Mouse (Mus musculus): ENCODE results near the gene Dusp1.

The Dusp1 gene

DNA sequence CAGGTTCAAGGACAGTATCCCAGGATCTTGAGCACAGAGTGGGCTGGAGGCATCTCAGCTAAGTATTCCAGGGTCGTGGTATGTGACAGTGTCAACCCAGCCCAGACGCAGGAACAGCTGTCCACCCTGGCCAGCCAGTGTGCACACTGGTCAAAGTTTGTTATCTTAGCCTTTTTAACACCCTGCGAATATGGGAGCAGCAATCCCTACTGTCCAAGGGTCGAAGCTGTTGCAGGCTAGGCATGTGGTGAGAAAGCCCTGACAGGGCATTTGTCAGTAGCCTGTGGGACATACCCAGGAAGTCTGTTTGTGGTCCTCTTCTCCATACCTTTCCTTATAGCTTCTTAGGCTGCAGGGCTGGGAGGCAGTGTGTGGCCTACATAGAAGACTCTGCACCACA lies 22.1 kb upstream of the Dusp1 start:
- DNase-seq (ENCODE audit: low read depth): no peak

DNA sequence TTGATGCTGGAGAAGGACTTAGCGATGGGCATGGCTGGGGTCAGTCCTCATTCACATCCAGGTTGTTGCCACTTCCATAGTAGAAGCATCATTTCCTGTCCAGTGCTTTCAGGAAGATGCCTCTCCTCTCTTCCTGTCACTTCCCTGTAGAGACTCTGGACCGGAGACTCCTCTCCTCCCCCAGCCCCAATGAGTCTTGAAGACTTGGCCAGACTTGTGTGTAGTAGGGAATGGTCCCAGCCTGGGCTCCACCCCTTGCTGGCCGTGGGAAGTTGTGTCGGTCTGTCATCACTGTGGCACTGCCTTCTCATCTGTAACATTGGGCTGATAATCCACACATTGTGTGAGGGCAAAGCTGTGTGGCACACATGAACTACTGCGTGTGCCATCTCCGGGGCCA lies 21.7 kb upstream of the Dusp1 start:
- DNase-seq (ENCODE audit: low read depth): no peak

DNA sequence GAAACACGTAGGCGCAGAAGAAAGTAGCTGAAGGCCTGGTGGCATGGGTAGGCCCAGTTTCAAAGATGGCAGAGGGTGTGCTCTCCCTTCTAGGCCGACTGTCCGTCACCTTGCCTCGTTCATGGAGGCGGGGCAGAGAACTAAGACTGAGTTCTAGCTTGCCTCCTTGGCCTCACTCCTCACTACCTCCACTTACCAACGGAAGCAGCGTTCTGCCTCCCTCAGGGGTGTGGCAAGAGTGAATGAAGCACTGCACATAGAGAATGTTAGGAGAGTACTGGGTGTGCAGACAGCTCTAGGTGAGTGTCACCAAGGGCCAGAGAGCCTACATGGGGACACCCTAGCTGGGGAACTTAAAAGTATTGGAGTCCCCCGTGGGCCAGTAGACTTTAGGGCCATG lies 21.1 kb upstream of the Dusp1 start:
- no peak for DNase-seq (ENCODE audit: low read depth)

DNA sequence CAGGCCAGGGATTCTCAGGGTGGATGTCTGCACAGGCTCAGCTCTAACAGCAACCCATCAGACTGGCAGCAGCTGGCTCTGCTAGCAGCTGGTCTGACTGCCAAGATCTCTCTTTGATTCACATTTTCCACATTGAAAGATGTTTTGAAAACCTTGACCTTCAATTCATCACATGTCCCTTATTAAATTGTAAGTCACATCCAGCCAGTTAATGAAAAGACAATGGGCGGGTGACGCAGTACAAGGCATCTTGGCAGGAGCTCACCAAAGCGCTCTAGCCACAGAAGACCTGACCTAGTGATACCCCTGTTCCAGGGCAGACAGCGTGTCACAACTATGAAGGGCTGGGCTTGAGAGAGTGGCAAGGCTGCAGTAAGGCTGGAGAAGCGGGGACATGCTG lies 20.4 kb upstream of the Dusp1 start:
- DNase-seq (ENCODE audit: low read depth): no peak

DNA sequence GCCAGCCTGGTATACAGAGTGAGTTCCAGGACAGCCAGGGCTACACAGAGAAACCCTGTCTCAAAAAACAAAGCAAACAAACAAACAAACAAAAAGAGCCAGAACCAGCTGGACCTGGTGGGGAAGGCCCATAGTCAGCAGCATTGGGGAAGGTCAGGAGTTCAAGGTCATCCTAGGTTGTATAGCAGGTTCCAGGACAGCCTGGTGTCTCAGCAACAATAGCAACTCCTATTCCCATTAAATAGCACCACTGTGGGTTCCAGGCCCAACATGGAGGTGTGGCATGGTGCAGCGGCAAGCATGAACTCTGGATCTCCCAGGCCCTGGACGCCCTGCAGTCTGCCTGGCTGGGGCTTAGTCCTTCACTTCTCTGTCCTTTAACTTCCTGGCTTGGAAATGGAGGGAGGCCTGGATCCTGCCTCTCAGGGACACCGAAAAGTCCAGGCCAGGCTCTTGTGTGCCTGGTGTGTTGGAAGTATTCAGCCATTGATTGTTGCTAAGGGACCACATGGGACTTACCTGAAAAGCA lies 19.0 kb upstream of the Dusp1 start:
- no peak for DNase-seq (ENCODE audit: low read depth)

DNA sequence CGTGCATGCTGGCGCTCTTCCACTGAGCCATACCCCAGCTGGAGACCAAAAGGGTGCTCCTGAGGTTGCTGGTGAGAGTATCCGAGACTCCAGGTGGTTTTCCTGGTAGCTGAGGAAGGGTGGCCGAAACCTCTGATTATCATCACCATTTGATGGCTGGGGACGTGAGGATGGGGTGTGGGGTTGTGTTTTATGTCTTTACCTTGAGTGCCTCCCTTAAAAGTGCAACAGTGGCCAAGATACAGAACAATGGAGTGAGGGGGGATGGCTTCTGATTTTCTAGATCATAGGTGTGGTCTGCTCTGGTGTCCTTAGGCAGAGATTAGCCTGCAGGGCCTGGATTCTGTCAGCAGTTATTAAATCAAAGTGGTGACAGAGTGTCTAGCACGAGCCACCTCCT lies 17.5 kb upstream of the Dusp1 start:
- no peak for DNase-seq (ENCODE audit: low read depth)

DNA sequence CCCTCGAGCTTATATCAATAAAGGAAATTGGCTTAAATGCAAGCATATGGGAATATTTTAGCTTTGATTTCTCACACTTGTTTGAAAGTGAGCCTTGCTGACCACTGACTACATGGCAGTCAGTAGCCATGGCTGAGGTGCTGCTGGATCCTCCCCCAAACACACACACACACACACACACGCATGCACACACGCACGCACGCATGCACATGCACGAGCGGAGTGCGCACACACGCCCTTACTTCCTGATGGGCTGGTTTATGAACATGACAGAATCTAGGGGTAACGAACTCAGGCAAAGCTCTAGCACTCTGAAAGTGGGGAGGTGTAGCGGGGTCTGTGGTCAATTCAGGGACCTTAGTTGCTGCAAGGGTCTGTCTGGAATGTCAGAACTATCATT lies 16.8 kb upstream of the Dusp1 start:
- no peak for DNase-seq (ENCODE audit: low read depth)

DNA sequence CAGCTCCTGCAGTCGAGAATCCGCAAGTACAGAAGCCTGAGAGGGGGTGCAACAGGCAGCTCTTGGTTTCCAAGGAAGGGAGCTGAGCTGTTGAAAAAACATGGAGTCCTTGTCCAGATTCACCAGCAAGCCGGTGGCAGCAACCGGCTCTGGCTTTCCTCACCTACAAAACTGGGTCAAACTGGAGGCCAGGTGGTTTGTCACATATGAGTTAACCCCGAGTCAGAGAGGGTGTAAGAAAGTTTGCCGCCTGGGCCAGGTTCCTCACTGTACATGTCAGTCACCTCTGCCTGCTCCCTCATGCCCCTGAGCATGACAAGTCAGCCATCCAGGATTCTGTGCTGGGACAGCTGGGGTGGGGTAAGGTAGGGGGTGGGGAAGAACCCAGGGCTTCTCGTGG lies 16.2 kb upstream of the Dusp1 start:
- no peak for DNase-seq (ENCODE audit: low read depth)

DNA sequence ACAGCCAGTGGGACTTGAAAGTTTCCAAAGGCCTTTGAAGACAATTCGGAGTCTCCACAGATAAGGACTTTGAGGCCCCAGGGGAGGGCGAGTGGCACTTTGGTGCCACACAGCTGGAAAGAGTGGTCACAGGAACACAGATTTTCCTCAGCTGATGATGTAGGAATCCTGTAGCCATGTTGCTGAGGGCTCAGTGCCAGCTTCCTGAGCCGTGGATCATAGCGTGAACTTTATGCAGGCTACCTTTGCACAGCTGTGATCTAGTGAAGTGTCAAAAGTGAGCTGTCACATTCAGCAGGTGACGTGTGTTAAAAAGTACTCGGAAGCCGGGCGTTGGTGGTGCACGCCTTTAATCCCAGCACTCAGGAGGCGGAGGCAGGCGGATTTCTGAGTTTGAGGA lies 15.4 kb upstream of the Dusp1 start:
- no peak for DNase-seq (ENCODE audit: low read depth)

DNA sequence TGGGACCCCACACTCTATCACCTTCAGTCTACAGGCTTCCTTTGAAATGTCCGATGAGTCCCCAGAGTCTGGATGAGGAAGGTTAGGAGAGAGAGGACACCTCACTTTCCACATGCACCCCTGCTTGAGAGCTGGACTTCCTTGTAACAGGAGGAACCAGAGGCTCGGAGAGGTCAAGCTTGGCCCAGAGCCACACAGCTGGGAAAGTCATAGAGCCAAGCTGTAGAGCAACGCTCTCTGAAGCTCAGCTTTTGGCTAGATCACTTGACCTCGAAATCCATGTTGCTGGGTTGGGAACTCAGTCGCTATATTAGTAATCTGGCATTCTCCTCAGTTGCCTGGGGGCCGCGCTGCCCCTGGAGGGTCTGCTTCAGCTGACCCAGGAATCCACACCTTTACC lies 14.9 kb upstream of the Dusp1 start:
- no peak for DNase-seq (ENCODE audit: low read depth)

DNA sequence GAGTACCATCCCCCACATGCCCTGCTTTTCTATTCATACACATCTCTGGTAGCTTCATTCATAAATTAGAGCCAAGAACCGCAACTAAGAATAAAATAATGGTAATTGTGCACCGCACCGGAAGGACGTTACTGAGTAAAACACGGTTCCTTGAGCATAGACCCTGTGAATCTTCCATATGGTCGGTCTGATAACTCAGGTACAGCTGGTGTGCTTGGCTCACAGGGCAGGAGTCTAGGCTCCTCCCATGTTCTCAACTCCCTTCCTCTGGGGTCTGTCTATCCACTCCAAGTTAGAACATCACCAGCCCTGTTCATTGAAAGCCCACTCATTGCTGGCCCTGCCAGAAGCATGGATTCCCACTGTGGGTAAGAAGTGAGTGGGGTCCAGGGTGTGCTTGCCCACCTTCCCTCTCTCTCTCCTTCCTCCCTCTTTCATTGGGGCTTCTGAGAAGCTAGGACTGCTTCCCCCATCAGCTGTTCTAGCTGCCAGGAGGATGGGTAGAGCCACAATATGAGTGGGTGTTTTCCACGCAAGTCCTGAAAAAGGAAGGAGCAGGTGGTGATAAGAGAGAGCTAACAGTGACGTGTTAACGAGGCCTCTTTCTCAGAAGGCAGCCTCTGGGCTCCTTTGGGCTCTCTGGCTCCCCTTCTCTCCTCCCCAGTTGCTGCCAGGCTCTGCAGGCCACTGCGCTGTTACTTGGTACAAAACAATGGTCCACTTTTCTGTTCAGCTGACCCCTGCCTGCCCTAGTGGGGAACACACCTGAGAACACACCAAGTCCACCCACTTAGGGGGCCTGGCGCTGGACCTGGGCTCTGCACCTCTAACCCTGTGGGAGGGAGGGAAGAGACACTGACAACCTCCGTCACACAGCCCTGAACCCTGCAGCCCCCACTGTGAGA lies 14.1 kb upstream of the Dusp1 start:
- no peak for DNase-seq (ENCODE audit: low read depth)

DNA sequence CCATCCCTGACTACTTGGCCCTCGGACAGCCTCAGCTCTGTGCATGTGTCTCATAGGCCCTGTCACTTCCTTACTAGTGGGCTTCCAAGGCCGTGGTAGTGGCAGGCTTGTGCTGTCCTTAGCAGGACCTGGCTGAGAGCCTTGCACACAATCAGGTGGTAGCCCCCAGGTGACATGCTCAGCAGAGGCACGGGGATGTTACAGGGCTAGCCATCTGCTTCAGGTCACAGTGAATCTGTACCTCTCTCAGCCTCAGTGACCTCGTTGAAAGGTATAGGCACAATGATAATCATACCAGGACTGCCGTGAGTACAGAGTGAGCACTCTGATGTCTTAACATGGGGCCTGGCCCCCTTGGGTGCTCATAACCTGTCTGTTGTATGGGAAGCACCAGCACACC lies 12.8 kb upstream of the Dusp1 start:
- DNase-seq (ENCODE audit: low read depth): no peak

DNA sequence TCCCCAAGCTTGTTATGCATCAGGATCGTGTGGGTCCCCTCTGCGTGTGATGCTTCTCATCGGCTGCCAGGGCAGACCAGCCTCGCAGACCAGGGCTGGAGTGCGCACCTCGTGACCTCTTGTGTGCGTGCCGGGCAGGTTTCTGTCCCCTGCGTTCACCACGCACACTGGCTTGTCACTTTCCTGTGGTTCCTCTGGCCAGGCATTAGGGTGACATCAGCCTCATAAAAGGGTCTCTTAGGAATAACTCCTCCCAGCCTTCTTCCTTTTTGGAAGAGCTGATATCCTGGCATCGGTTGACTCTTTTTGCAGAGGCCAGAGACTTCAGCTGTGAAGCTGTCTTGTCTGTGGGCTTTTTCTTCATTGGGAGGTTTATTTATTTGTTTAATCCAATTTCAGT lies 12.2 kb upstream of the Dusp1 start:
- DNase-seq (ENCODE audit: low read depth): no peak

DNA sequence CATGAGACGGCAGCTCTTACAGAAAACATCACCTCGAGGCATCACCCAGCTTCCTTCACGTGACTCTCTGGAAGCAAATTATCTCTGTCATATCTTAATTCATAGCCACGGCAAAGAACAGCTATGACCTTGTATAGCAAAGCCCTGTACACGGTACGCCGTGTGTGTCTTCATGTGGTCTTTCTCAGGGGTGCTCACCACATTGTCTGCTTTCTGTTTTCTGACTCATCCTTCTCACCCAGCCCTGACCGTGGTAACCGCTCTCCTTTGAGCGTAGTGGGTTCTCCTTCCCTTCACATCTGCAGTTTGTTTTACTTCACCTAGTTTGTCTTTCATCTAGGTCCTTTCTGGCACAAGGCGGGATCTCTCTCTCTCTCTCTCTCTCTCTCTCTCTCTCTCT lies 10.3 kb upstream of the Dusp1 start:
- DNase-seq (ENCODE audit: low read depth): peak; percentile 69

DNA sequence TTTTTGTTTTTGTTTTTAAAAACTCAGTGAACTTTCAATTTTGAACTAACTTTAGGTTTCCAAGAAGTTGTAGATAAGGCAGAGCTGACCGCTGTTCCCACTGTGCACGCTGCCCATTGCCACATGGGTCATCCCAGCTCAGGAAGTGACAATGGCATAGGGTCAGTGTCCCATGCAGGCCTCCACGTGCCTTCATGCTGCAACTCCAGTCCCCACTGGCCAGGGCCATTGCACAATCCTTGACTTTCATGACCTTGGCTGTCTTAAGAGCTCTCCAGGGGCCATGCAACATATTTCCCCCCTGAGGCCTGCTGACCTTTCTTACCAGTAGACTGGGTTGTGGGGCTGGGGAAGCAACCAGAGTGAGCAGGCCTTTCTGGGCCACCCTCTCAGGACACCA lies 9.4 kb upstream of the Dusp1 start:
- no peak for DNase-seq (ENCODE audit: low read depth)

DNA sequence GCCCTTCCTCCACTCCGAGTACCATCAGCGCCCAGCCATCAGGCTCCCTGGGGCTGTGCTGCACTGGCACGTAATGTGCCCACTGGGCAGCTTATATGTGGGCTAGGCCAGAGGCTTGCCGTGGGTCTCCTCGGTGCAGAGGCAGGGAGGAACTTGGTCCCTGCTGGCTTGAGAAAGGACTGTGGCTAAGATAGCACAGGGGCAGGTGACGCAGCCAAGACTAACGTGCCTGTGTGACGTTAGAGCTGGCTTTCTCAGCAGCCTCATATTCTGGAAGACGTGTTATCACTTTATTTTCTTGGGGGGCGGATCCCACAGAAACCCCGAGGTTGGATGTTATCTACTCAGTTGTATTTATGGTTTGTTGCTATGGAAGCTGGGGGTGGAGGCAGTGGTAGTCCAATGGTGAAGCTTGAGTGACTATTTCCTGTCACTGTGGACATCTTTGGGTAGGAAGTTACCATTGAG lies 8.8 kb upstream of the Dusp1 start:
- peak; percentile 44 for DNase-seq (ENCODE audit: low read depth)

DNA sequence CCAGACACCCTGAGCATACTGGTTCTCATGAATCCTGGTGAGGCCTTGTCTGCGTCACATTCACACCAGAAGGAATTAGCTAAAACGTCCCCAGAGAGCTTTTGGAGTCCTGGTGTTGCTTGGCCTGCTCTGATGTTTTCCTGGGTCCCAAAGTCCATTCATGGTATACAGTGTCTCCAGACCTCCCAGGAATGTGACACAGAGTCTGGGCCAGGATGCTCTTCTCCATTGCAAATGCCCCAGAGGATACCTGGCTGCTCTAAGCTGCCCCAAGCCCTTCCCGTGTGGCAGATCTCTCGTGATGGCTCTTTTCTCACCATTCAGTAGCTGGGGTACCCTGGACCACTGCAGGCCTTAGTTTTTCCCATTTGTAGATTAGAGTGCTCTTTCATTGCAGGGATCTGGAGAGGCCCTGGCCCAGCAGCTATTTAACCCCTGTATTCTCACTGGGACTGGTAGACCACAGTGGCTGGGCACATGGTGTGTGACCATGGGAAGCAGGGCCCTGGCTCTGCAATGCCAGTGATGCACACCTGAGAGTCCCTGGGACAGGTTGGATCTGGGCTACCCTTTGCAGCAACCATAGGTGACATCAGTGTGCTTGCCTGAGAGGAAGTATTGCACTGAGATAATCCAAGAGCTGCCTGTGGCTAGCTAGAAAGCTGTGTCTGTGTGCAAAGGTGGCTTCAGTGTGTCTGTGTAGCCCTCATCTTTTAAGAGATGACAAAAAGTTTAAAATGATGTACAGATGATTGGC lies 7.8 kb upstream of the Dusp1 start:
- no peak for DNase-seq (ENCODE audit: low read depth)

DNA sequence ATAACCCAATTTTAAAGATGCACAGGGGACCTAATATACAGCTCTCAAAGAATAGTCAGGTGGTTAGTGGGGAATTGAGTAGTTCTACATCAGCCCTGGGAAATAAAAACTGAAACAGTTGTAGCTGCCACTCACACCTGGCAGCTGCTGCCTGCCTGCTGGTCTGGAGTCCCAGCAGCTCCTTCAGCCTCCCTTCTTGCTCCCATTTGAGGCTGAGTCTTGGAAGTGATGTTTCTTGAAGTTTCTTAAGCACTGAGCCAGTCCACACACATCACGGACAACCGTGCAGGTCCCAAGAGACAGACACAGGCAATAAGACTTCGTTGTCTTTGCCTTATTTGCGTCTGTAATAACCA lies 5.9 kb upstream of the Dusp1 start:
- no peak for DNase-seq (ENCODE audit: low read depth)

DNA sequence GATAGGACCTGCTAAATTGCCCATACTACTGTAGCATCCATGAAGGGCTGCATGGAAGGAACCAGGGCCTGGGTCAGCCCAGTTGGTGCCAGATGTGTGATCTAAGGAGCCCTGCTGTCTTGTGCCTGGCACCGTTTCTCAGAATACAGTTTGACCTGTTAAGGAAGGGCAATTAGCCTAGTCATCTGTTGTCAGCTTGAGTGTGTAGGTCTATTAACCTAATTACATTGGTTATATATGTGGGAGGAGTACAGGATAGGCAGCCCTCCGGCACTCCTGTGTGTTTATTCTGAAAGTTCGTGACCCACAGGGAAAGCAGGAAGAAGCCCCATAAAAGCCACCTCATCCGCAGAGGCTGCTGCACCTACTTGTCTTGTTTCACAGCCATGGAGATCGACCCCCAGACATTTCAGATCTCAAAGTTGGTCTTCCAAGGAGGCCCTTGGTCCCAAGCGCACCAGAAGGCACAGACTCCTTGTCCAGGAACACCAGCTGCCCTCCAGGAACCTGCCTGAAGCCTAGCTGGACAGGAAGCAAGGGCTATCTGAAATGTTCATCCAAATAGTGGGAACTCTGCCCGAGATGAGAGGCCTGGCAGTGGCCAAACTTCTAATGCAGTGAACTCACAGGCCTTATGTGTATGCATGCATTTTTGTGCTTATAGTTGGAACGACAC lies 5.4 kb upstream of the Dusp1 start:
- no peak for DNase-seq (ENCODE audit: low read depth)

DNA sequence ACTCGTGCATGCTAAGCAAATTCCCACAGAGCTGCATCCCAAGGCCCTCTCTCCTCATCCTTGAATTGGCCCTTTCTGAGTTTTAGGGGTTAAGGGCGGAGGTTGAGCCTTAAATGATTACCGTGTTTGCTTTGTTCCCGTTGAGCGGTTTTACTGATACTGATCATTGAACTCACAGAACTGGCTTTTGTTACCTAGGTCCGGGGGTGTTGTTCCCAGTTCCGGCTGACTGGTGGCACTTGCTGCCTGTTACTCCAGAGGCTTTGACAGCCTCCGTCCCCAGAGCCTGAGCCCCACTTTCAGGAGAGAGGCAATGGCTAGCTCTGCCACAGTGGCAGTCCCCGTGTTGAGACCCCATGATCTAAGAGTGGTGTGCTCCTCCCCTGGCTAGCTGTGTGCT lies 2.5 kb upstream of the Dusp1 start:
- DNase-seq (ENCODE audit: low read depth): no peak

DNA sequence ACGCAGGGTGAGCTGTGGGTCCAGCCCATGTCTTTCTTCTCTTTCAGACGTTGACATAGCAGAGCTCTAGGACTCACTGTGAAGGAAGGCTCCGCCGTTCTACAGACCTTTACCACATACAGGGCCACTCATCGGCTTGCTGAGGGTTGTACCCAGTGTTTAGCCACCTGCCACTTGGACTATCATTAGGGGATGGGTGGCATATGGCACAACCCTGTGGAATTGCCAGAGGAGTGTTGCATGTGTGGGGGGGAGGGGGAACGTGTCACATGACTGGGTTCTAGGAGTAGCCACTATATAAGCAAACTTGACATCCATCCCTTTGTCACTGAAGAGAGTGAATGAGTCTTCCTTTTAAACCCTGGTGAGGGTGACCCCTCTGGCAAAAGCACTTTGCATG lies 1.5 kb upstream of the Dusp1 start:
- DNase-seq (ENCODE audit: low read depth): no peak

DNA sequence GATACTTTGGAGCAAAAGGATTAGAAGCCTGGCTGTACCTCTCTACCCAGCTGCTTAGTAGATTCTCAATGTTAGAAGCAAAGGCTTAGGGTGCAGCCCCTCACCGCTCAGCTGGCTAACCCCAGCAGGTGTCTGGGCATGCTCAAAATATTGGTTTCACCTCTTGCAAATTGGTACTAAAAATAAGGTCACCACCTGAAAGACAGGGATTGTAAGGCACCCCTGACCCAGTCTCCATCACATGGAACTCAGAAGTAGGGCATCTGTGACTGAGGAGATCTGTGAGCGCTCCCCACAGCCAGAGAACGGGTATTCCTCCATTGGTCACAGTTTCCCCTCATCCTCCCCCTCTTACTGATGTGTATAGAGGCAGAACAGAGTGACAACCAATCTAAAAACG lies 364 bp upstream of the Dusp1 start:
- DNase-seq (ENCODE audit: low read depth): no peak

DNA sequence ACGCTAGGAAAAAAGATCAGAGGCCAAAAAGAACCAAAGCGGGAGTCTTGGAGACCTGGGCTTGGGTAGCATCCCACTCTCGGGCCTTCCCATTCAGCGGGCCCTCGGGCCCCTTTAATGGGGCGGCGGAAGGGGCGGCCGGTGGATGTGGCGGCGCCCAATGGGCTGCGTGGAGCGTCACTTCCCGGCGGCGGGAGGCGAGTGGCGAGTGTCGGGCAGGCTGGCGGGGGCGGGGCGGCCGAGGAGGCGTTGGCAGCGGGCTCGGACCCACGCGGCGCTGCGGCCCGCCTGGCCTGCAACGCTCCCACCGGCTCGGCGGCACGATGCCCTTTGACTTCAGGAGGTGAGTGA lies 663 bp downstream of the Dusp1 start, which contains the start of gene Ergic1:
TSS of gene Ergic1 (plus strand) at position 200 of the 351 bp plus-strand sequence.
- peak; percentile 79 for DNase-seq (ENCODE audit: low read depth)
